Mouse (Mus musculus) embryonic facial prominence, embryonic 11.5 days (tissue): ENCODE results near the gene Dcx. TPM values are rescaled to one million over a fixed set of nuclear protein-coding genes. Genes with fewer than 3 reads are reported as not detected.

Experiments used
- ATAC-seq: fragments of 200-750 bp; cut with Nextera tagmentation; replicated peaks from 2 replicates; pipeline ENCODE4 v1.8.0; 2017; ENCODE audit warnings: low read depth; ENCODE audit not compliant: insufficient number of reproducible peaks, low FRiP score, low TSS enrichment
- DNase-seq: peaks from one replicate; pipeline ENCODE4 v3.0.0-alpha.2; 2015; ENCODE audit warnings: low spot score
- H3K27ac ChIP-seq: fragments of 300-500 bp; sonication (generic); replicated peaks from 2 replicates; pipeline ENCODE4 v1.5.1; 2014; ENCODE audit warnings: mild to moderate bottlenecking, low read depth, low read length, control low read depth
- H3K27me3 ChIP-seq: fragments of 300-500 bp; sonication (generic); 2 replicates; pipeline ENCODE4 v1.6.1; 2014; ENCODE audit warnings: mild to moderate bottlenecking, low read length, moderate library complexity, mixed read lengths; ENCODE audit not compliant: control insufficient read depth, insufficient read depth
- H3K36me3 ChIP-seq: fragments of 300-500 bp; sonication (generic); replicated peaks from 2 replicates; pipeline ENCODE4 v1.6.1; 2014; ENCODE audit warnings: low read depth, mild to moderate bottlenecking, low read length, moderate library complexity, mixed read lengths; ENCODE audit not compliant: control insufficient read depth, insufficient read depth
- H3K4me1 ChIP-seq: fragments of 300-500 bp; sonication (generic); 2 replicates; pipeline ENCODE4 v1.6.1; 2014; ENCODE audit warnings: low read length, mixed read lengths; ENCODE audit not compliant: control insufficient read depth, insufficient read depth
- H3K4me2 ChIP-seq: fragments of 300-500 bp; sonication (generic); 2 replicates; pipeline ENCODE4 v1.6.1; 2014; ENCODE audit warnings: low read depth, mild to moderate bottlenecking, control low read depth, low read length, moderate library complexity
- H3K4me3 ChIP-seq: fragments of 300-500 bp; sonication (generic); 2 replicates; pipeline ENCODE4 v1.5.1; 2014; ENCODE audit warnings: low read depth, low read length, control low read depth
- H3K9ac ChIP-seq: fragments of 300-500 bp; sonication (generic); replicated peaks from 2 replicates; pipeline ENCODE4 v1.6.1; 2014; ENCODE audit warnings: mild to moderate bottlenecking, control low read depth, low read length
- H3K9me3 ChIP-seq: fragments of 300-500 bp; sonication (generic); replicated peaks from 2 replicates; pipeline ENCODE4 v1.6.1; 2016; ENCODE audit warnings: mild to moderate bottlenecking, low read length, inconsistent platforms, mixed read lengths; ENCODE audit not compliant: control insufficient read depth
- WGBS: fragments of 180-500 bp; shearing (Covaris S2); extraction: QIAGEN DNeasy Blood & Tissue Kit; methylation state at CpG from one replicate; pipeline ENCODE4 v1.1.7; 2014; 5-methylcytosine and 5-hydroxymethylcytosine counted together
- polyA plus RNA-seq: library from polyadenylated mRNA; unstranded; fragments of >200 nt; fragmentation: Nextera tagmentation; extraction: Ambion mirVana; gene quantifications from 2 replicates; pipeline ENCODE4 v1.2.1, GENCODE M21; 2014

The Dcx gene
- polyA plus RNA-seq, 1 experiment from 2014 or later = 20.1 TPM

DNA sequence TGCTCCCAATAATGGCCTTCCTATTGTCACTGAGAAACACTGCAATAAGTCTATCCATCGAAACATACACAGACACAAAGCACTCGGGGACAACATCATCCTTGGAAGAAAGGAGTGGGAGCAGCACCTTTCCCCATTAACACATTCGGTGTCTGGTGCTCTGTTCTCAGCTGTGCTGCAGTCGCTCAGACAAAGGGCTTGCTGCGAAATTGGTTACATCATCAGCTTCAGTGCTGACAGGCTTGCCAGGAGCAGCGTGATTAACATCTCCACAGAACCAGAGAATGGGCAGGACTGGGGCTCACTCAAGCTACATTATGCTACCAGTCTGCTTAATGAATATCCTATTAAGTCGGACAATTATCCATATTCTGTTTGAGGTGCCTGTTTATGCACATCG lies 30.8 kb downstream of the Dcx start:
- Histone ChIP-seq H3K4me3 (no peak overlapping the region), H3K9me3 (no peaks in the 10 kb centered on the region), H3K36me3 (no peaks in the 10 kb centered on the region), H3K27ac (no peak overlapping the region), H3K27me3 (no peaks in the 10 kb centered on the region), H3K9ac (no peak overlapping the region), H3K4me2 (no peak overlapping the region), H3K4me1 (no peaks in the 10 kb centered on the region)
- no peak for DNase-seq
- WGBS = 51% methylated on average over 8 of the region's 8 CpGs
- no peak for ATAC-seq

- no peaks in the 10 kb centered on the region for H3K9me3 ChIP-seq
- ATAC-seq (no peak), DNase-seq (no peak)
- H3K4me2 ChIP-seq = no peak overlapping the region
- H3K27me3 ChIP-seq = no peaks in the 10 kb centered on the region
- no peaks in the 10 kb centered on the region for H3K36me3 ChIP-seq
- H3K27ac ChIP-seq = no peak overlapping the region
- no peak overlapping the region for H3K9ac ChIP-seq
- 64% methylated on average over 7 of the region's 7 CpGs for WGBS
- no peaks in the 10 kb centered on the region for H3K4me1 ChIP-seq
- no peak overlapping the region for H3K4me3 ChIP-seq
Observed at GRCm38 (mm10) chrX:143897363-143898285, 35.5 kb downstream of the Dcx start.

- Histone ChIP-seq H3K4me1 (no peaks in the 10 kb centered on the region), H3K27me3 (no peaks in the 10 kb centered on the region), H3K9me3 (no peaks in the 10 kb centered on the region), H3K4me2 (no peak overlapping the region), H3K27ac (no peak overlapping the region), H3K36me3 (no peaks in the 10 kb centered on the region), H3K4me3 (no peak overlapping the region), H3K9ac (no peak overlapping the region)
- DNase-seq = no peak
- ATAC-seq = 0 out of 2 replicates have a peak, but pooled peaks have one; percentile 29
- 62% methylated on average over 5 of the region's 5 CpGs for WGBS
Observed at GRCm38 (mm10) chrX:143896936-143897335, 36.2 kb downstream of the Dcx start.

- Histone ChIP-seq H3K4me1 (no peaks in the 10 kb centered on the region), H3K36me3 (no peaks in the 10 kb centered on the region), H3K4me2 (no peak overlapping the region), H3K4me3 (no peak overlapping the region), H3K27ac (no peak overlapping the region), H3K9me3 (no peaks in the 10 kb centered on the region), H3K9ac (no peak overlapping the region), H3K27me3 (no peaks in the 10 kb centered on the region)
- DNase-seq (no peak), ATAC-seq (no peak)
- whole genome bisulfite sequencing = 70% methylated on average over 3 of the region's 3 CpGs
Observed at GRCm38 (mm10) chrX:143893180-143893579, 39.9 kb downstream of the Dcx start.

GRCm38 (mm10) chrX:143885765-143886164 lies 47.3 kb downstream of the Dcx start:
- H3K4me2 ChIP-seq = no peak overlapping the region
- DNase-seq (no peak), ATAC-seq (0 out of 2 replicates have a peak, but pooled peaks have one; percentile 18)
- H3K9me3 ChIP-seq = no peaks in the 10 kb centered on the region
- H3K27me3 ChIP-seq = no peaks in the 10 kb centered on the region
- no peak overlapping the region for H3K27ac ChIP-seq
- no peaks in the 10 kb centered on the region for H3K36me3 ChIP-seq
- no peak overlapping the region for H3K4me3 ChIP-seq
- no peak overlapping the region for H3K9ac ChIP-seq
- WGBS = 41% methylated on average over 4 of the region's 4 CpGs
- H3K4me1 ChIP-seq = no peaks in the 10 kb centered on the region

DNA sequence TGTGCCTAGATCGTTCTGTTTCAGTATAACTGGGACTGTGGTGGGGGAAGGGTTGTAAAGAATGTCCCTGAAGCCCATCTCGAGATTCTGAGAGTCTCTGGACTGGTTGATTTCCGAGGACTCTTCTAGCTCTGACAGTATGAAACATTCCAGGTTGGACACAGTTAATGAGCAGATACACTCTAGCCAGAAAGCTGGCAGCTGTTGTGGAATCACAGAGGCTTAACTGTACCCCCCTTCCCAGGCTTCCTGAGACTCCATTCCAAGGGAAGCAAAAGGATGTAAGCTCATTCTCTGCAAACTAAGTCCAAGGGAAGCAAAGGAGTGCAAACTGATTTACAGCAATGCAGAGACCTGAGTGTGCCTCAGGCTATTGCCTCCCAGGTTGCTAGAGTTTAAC lies 48.2 kb downstream of the Dcx start:
- DNase-seq (no peak), ATAC-seq (no peak)
- H3K4me2 ChIP-seq = no peak overlapping the region
- no peak overlapping the region for H3K9ac ChIP-seq
- H3K9me3 ChIP-seq = no peaks in the 10 kb centered on the region
- no peaks in the 10 kb centered on the region for H3K36me3 ChIP-seq
- H3K4me1 ChIP-seq = no peaks in the 10 kb centered on the region
- WGBS = 37% methylated on average over 3 of the region's 3 CpGs
- H3K4me3 ChIP-seq = no peak overlapping the region
- H3K27me3 ChIP-seq = no peaks in the 10 kb centered on the region
- H3K27ac ChIP-seq = no peak overlapping the region

GRCm38 (mm10) chrX:143884299-143884698 lies 48.8 kb downstream of the Dcx start:
- no peaks in the 10 kb centered on the region for H3K9me3 ChIP-seq
- H3K9ac ChIP-seq = no peak overlapping the region
- WGBS = 73% methylated on average over 6 of the region's 6 CpGs
- DNase-seq (no peak), ATAC-seq (no peak)
- no peak overlapping the region for H3K27ac ChIP-seq
- no peak overlapping the region for H3K4me2 ChIP-seq
- no peaks in the 10 kb centered on the region for H3K4me1 ChIP-seq
- H3K36me3 ChIP-seq = no peaks in the 10 kb centered on the region
- H3K27me3 ChIP-seq = no peaks in the 10 kb centered on the region
- no peak overlapping the region for H3K4me3 ChIP-seq

GRCm38 (mm10) chrX:143881806-143882468 lies 51.2 kb downstream of the Dcx start:
- Histone ChIP-seq H3K4me1 (no peaks in the 10 kb centered on the region), H3K27ac (no peak overlapping the region), H3K4me3 (no peak overlapping the region), H3K9ac (no peak overlapping the region), H3K27me3 (no peaks in the 10 kb centered on the region), H3K9me3 (no peaks in the 10 kb centered on the region), H3K4me2 (no peak overlapping the region), H3K36me3 (no peaks in the 10 kb centered on the region)
- whole genome bisulfite sequencing = 74% methylated on average over 4 of the region's 4 CpGs
- DNase-seq = no peak
- ATAC-seq = no peak
